Mouse (Mus musculus): ENCODE data around the gene Fam234a. TPM values are rescaled to one million over a fixed set of nuclear protein-coding genes. Genes with fewer than 3 reads are reported as not detected.
A peak's percentile ranks its signal among the peaks of the same experiment; 100 is the strongest.
"Not testable (repeated sequence)": the region's sequence is repeated elsewhere in the genome, so short reads cannot be mapped to it uniquely, and the experiment has no call there.

The Fam234a gene
- total RNA-seq, 2 experiments from 2014 or later = 128 to 142 TPM

- peak in 1 of 2 experiments; percentile 26 for DNase-seq
- intact Hi-C loops (cut with DNase I) = no loop called here
Measured at GRCm38 (mm10) chr17:26235077-26235815, 8.8 kb downstream of the Fam234a start.

- no peak for DNase-seq
- intact Hi-C loops (cut with DNase I) = no loop called here
Measured at GRCm38 (mm10) chr17:26234386-26234785, 9.7 kb downstream of the Fam234a start.

- intact Hi-C loops (cut with DNase I) = no loop called here
Measured at GRCm38 (mm10) chr17:26232863-26233262, 11.2 kb downstream of the Fam234a start.

GRCm38 (mm10) chr17:26231156-26231555 lies 12.9 kb downstream of the Fam234a start:
- intact Hi-C loops (cut with DNase I) = no loop called here
- no peak for DNase-seq

More at GRCm38 (mm10) chr17:26232863-26233262, 11.2 kb downstream of the Fam234a start:
- DNase-seq = no peak

- DNase-seq = no peak
- intact Hi-C loops (cut with DNase I) = no loop called here
Measured at GRCm38 (mm10) chr17:26229776-26230175, 14.3 kb downstream of the Fam234a start.

GRCm38 (mm10) chr17:26225150-26225549 lies 18.9 kb downstream of the Fam234a start:
- DNase-seq = no peak
- intact Hi-C loops (cut with DNase I) = no loop called here

GRCm38 (mm10) chr17:26221508-26221907 lies 22.5 kb downstream of the Fam234a start:
- no peak for DNase-seq

GRCm38 (mm10) chr17:26212681-26213080 lies 31.4 kb downstream of the Fam234a start:
- no peak for DNase-seq
- intact Hi-C loops (cut with DNase I) = no loop called here

More at GRCm38 (mm10) chr17:26221508-26221907, 22.5 kb downstream of the Fam234a start:
- intact Hi-C loops (cut with DNase I) = no loop called here

GRCm38 (mm10) chr17:26212241-26212640 lies 31.8 kb downstream of the Fam234a start:
- no peak for DNase-seq
- intact Hi-C loops (cut with DNase I) = no loop called here

GRCm38 (mm10) chr17:26207686-26208085 lies 36.4 kb downstream of the Fam234a start, which contains the start of gene Arhgdig:
TSS of gene Arhgdig (minus strand) at chr17:26207786.
- intact Hi-C loops (cut with DNase I) = no loop called here
- DNase-seq = no peak

GRCm38 (mm10) chr17:26206392-26206791 lies 37.6 kb downstream of the Fam234a start:
- intact Hi-C loops (cut with DNase I) = no loop called here
- no peak for DNase-seq

GRCm38 (mm10) chr17:26204766-26205165 lies 39.3 kb downstream of the Fam234a start:
- intact Hi-C loops (cut with DNase I) = no loop called here

GRCm38 (mm10) chr17:26203321-26203811 lies 40.7 kb downstream of the Fam234a start:
- intact Hi-C loops (cut with DNase I) = no loop called here
- peak in 1 of 2 experiments; percentile 11 for DNase-seq

More at GRCm38 (mm10) chr17:26204766-26205165, 39.3 kb downstream of the Fam234a start:
- DNase-seq = no peak

GRCm38 (mm10) chr17:26202737-26203136 lies 41.3 kb downstream of the Fam234a start, which contains the start of gene Rgs11:
TSS of gene Rgs11 (plus strand) at chr17:26202951.
- peak in 1 of 2 experiments; percentile 26 for DNase-seq

GRCm38 (mm10) chr17:26201998-26202397 lies 42.0 kb downstream of the Fam234a start:
- intact Hi-C loops (cut with DNase I) = no loop called here
- no peak for DNase-seq

More at GRCm38 (mm10) chr17:26202737-26203136, 41.3 kb downstream of the Fam234a start, which contains the start of gene Rgs11:
- intact Hi-C loops (cut with DNase I) = no loop called here

- intact Hi-C loops (cut with DNase I) = no loop called here
- no peak for DNase-seq
Measured at GRCm38 (mm10) chr17:26200831-26201705, 43.0 kb downstream of the Fam234a start.

GRCm38 (mm10) chr17:26198892-26199291 lies 45.1 kb downstream of the Fam234a start, which contains the start of gene Pdia2:
TSS of gene Pdia2 (minus strand) at chr17:26199087.
- intact Hi-C loops (cut with DNase I) = no loop called here
- no peak for DNase-seq

- intact Hi-C loops (cut with DNase I) = no loop called here
Measured at GRCm38 (mm10) chr17:26192481-26193190, 51.4 kb downstream of the Fam234a start.

GRCm38 (mm10) chr17:26191486-26191885 lies 52.6 kb downstream of the Fam234a start:
- intact Hi-C loops (cut with DNase I); DNase-seq: not testable (repeated sequence)

More at GRCm38 (mm10) chr17:26192481-26193190, 51.4 kb downstream of the Fam234a start:
- no peak for DNase-seq
